Mouse (Mus musculus): ENCODE data around the gene Tnnc2. TPM values are rescaled to one million over a fixed set of nuclear protein-coding genes. Genes with fewer than 3 reads are reported as not detected.

Tnnc2 gene
- polyA plus RNA-seq, 1 experiment from 2014 or later, result 383 TPM

DNA sequence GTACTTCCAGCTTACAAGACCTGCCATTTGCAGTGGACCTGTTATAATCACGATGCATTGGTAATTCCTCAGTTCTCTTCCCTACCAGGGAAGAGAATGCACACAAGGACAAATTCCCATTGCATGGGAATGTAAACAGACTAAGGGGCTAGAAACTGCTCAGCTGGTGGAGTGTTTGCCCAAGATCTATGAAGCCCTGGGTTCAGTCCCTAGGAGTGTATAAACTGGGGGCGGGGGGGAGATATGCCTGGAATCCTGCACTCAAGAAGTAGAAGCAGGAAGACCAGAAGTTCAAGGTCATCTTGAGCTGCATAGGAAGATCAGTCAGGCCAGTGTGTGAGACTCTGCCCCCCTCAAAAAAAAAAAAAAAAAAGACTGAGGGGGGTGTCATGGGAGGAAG is 46.5 kb downstream of the Tnnc2 start:
- H3K4me1 ChIP-seq, result no peaks in the 10 kb centered on the region
- 88% methylated on average over 2 of the region's 2 CpGs for WGBS
- no peak for ATAC-seq (ENCODE audit: insufficient number of reproducible peaks, low FRiP score, low TSS enrichment, low read depth)

DNA sequence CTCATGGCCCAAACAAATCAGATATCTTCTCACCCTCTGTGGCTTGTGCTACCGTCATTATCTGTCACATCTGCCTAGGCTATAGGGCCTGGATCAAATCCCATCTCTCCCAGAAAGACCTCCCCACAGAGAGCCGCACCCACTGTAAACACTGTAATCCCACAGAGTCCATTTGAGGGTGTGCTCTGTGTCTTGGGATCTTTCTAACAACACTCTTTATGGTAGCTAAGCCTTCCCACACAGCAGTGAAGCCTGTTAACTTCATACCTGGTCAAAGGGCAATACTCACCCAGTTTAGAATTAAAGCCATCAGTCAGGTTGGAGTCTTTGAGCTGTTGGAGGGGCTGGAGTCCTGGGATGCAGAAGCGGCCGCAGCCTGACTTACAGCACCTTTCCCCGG is 48.0 kb downstream of the Tnnc2 start:
- WGBS, result 75% methylated on average over 5 of the region's 5 CpGs
- no peaks in the 10 kb centered on the region for H3K9me3 ChIP-seq (replicated peaks)
- H3K4me3 ChIP-seq (replicated peaks), result no peak overlapping the region
- H3K36me3 ChIP-seq, result no peaks in the 10 kb centered on the region
- no peak overlapping the region for H3K4me2 ChIP-seq (replicated peaks)
- no peak for ATAC-seq (ENCODE audit: insufficient number of reproducible peaks, low FRiP score, low TSS enrichment, low read depth)
- no peak overlapping the region for H3K27ac ChIP-seq (replicated peaks)
- H3K4me1 ChIP-seq, result no peaks in the 10 kb centered on the region
- H3K9ac ChIP-seq, result no peak overlapping the region
- no peaks in the 10 kb centered on the region for H3K27me3 ChIP-seq

More for the DNA sequence above, 46.5 kb downstream of the Tnnc2 start:
- Histone ChIP-seq H3K9me3 (replicated peaks) (no peaks in the 10 kb centered on the region), H3K4me2 (replicated peaks) (no peak overlapping the region), H3K27me3 (no peaks in the 10 kb centered on the region), H3K9ac (no peak overlapping the region), H3K36me3 (no peaks in the 10 kb centered on the region), H3K4me3 (replicated peaks) (no peak overlapping the region), H3K27ac (replicated peaks) (no peak overlapping the region)

Other genes starting within 250 kb of the Tnnc2 start
- 47.5 and 73.4 TPM in 2 replicates for gene Wfdc2, start 217.6 kb downstream of the Tnnc2 start, polyA plus RNA-seq (2015; fragmentation: Nextera tagmentation; extraction: Ambion mirVana)
- not detected in 2 replicates for gene Spint3, start 206.5 kb downstream of the Tnnc2 start, polyA plus RNA-seq (2015; fragmentation: Nextera tagmentation; extraction: Ambion mirVana)
- gene Wfdc6a, start 194.5 kb downstream of the Tnnc2 start, polyA plus RNA-seq (2015; fragmentation: Nextera tagmentation; extraction: Ambion mirVana), result 0.22 and 0.27 TPM in 2 replicates
- not detected in 2 replicates for gene Eppin, start 186.4 kb downstream of the Tnnc2 start, polyA plus RNA-seq (2015; fragmentation: Nextera tagmentation; extraction: Ambion mirVana)
- gene Wfdc6b, start 166.4 kb downstream of the Tnnc2 start, polyA plus RNA-seq (2015; fragmentation: Nextera tagmentation; extraction: Ambion mirVana), result not detected in 2 replicates
- not detected in 2 replicates for gene Wfdc8, start 166.3 kb downstream of the Tnnc2 start, polyA plus RNA-seq (2015; fragmentation: Nextera tagmentation; extraction: Ambion mirVana)
- not detected in 2 replicates for gene Wfdc16, start 141.2 kb downstream of the Tnnc2 start, polyA plus RNA-seq (2015; fragmentation: Nextera tagmentation; extraction: Ambion mirVana)
- gene Wfdc10, start 123.9 kb downstream of the Tnnc2 start, polyA plus RNA-seq (2015; fragmentation: Nextera tagmentation; extraction: Ambion mirVana), result 1.5 and 2.8 TPM in 2 replicates
- not detected in 2 replicates for gene Wfdc9, start 123.4 kb downstream of the Tnnc2 start, polyA plus RNA-seq (2015; fragmentation: Nextera tagmentation; extraction: Ambion mirVana)
- not detected in 2 replicates for gene Wfdc11, start 105.9 kb downstream of the Tnnc2 start, polyA plus RNA-seq (2015; fragmentation: Nextera tagmentation; extraction: Ambion mirVana)
- gene Wfdc13, start 94.9 kb downstream of the Tnnc2 start, polyA plus RNA-seq (2015; fragmentation: Nextera tagmentation; extraction: Ambion mirVana), result 0.16 and 0.71 TPM in 2 replicates
- gene Spint4, start 81.5 kb downstream of the Tnnc2 start, polyA plus RNA-seq (2015; fragmentation: Nextera tagmentation; extraction: Ambion mirVana), result not detected in 2 replicates
- gene Spint5, start 64.7 kb downstream of the Tnnc2 start, polyA plus RNA-seq (2015; fragmentation: Nextera tagmentation; extraction: Ambion mirVana), result not detected in 2 replicates
- 2.2 and 3.2 TPM in 2 replicates for gene Wfdc3, start 34.0 kb downstream of the Tnnc2 start, polyA plus RNA-seq (2015; fragmentation: Nextera tagmentation; extraction: Ambion mirVana)
- gene Dnttip1, start 34.0 kb downstream of the Tnnc2 start, polyA plus RNA-seq (2015; fragmentation: Nextera tagmentation; extraction: Ambion mirVana), result 66.3 and 67.5 TPM in 2 replicates
- gene Ube2c, start 10.1 kb downstream of the Tnnc2 start, polyA plus RNA-seq (2015; fragmentation: Nextera tagmentation; extraction: Ambion mirVana), result 297 and 302 TPM in 2 replicates
- 37.1 and 37.3 TPM in 2 replicates for gene Snx21, start 5.9 kb upstream of the Tnnc2 start, polyA plus RNA-seq (2015; fragmentation: Nextera tagmentation; extraction: Ambion mirVana)
- 20.7 and 20.9 TPM in 2 replicates for gene Acot8, start 24.9 kb upstream of the Tnnc2 start, polyA plus RNA-seq (2015; fragmentation: Nextera tagmentation; extraction: Ambion mirVana)
- 7.3 and 7.6 TPM in 2 replicates for gene Zswim3, start 25.1 kb upstream of the Tnnc2 start, polyA plus RNA-seq (2015; fragmentation: Nextera tagmentation; extraction: Ambion mirVana)
- gene Zswim1, start 42.7 kb upstream of the Tnnc2 start, polyA plus RNA-seq (2015; fragmentation: Nextera tagmentation; extraction: Ambion mirVana), result 18.2 and 20.1 TPM in 2 replicates
- not detected in 2 replicates for gene Spata25, start 48.6 kb upstream of the Tnnc2 start, polyA plus RNA-seq (2015; fragmentation: Nextera tagmentation; extraction: Ambion mirVana)
- gene Ctsa, start 52.9 kb upstream of the Tnnc2 start, polyA plus RNA-seq (2015; fragmentation: Nextera tagmentation; extraction: Ambion mirVana), result 174 and 175 TPM in 2 replicates
- gene Neurl2, start 53.5 kb upstream of the Tnnc2 start, polyA plus RNA-seq (2015; fragmentation: Nextera tagmentation; extraction: Ambion mirVana), result 8.5 and 9.0 TPM in 2 replicates
- gene Pltp, start 77.7 kb upstream of the Tnnc2 start, polyA plus RNA-seq (2015; fragmentation: Nextera tagmentation; extraction: Ambion mirVana), result 66.8 and 77.0 TPM in 2 replicates
- 65.7 and 74.8 TPM in 2 replicates for gene Pcif1, start 99.3 kb upstream of the Tnnc2 start, polyA plus RNA-seq (2015; fragmentation: Nextera tagmentation; extraction: Ambion mirVana)
- gene Zfp335, start 131.8 kb upstream of the Tnnc2 start, polyA plus RNA-seq (2015; fragmentation: Nextera tagmentation; extraction: Ambion mirVana), result 13.4 and 16.0 TPM in 2 replicates
- gene Mmp9, start 160.8 kb upstream of the Tnnc2 start, polyA plus RNA-seq (2015; fragmentation: Nextera tagmentation; extraction: Ambion mirVana), result 41.4 and 46.1 TPM in 2 replicates
- gene Slc12a5, start 180.8 kb upstream of the Tnnc2 start, polyA plus RNA-seq (2015; fragmentation: Nextera tagmentation; extraction: Ambion mirVana), result 0.72 and 0.85 TPM in 2 replicates

Measured in embryonic facial prominence, embryonic 15.5 days (tissue).